Mouse (Mus musculus) ES-E14 (cell line): ENCODE data around the gene Strn4. TPM values are rescaled to one million over a fixed set of nuclear protein-coding genes. Genes with fewer than 3 reads are reported as not detected.

Experiments used
- DNase-seq: peaks from one replicate; pipeline ENCODE4 v3.0.0-alpha.2; 2013; ENCODE audit warnings: low read depth, low spot score
- H3K27ac ChIP-seq: 2 replicates; pipeline ENCODE4 v1.5.1; 2012; ENCODE audit warnings: low read depth, mild to moderate bottlenecking, low read length, moderate library complexity, mixed read lengths; ENCODE audit not compliant: poor library complexity, insufficient read depth, severe bottlenecking
- H3K36me3 ChIP-seq: 2 replicates; pipeline ENCODE4 v1.6.1; 2012; ENCODE audit warnings: mild to moderate bottlenecking, low read length, moderate library complexity, mixed read lengths; ENCODE audit not compliant: control insufficient read depth, poor library complexity, insufficient read depth, severe bottlenecking
- H3K4me1 ChIP-seq, 2 experiments: fragments of 150-350 bp in 1 of 2; sonication (generic) in 1 of 2; 2 replicates each; pipeline ENCODE4 v1.6.1; 2012; ENCODE audit warnings: low read length in 2 of 2, mild to moderate bottlenecking in 1 of 2, mixed read lengths in 1 of 2; ENCODE audit not compliant: control insufficient read depth in 2 of 2, insufficient read depth in 2 of 2, poor library complexity in 1 of 2
- H3K4me3 ChIP-seq, 2 experiments: fragments of 150-350 bp in 1 of 2; sonication (generic) in 1 of 2; 2 replicates each; pipeline ENCODE4 v1.5.1; 2012; ENCODE audit warnings: low read length in 2 of 2, low read depth in 1 of 2, mild to moderate bottlenecking in 1 of 2, mixed read lengths in 1 of 2; ENCODE audit not compliant: insufficient read depth in 1 of 2, poor library complexity in 1 of 2, severe bottlenecking in 1 of 2
- H3K9ac ChIP-seq: 2 replicates; pipeline ENCODE4 v1.6.1; 2012; ENCODE audit warnings: low read depth, mild to moderate bottlenecking, low read length, mixed read lengths; ENCODE audit not compliant: poor library complexity, insufficient read depth, severe bottlenecking
- H3K9me3 ChIP-seq: fragments of 150-350 bp; sonication (generic); 2 replicates; pipeline ENCODE4 v1.6.1; 2012; ENCODE audit warnings: low read depth, mild to moderate bottlenecking, low read length; ENCODE audit not compliant: control insufficient read depth, insufficient read depth
- CHD2 ChIP-seq: IDR thresholded peaks from 2 replicates; pipeline ENCODE4 v1.6.1; 2014; ENCODE audit warnings: mild to moderate bottlenecking, low read depth, low read length, inconsistent platforms
- HCFC1 ChIP-seq: IDR thresholded peaks from 2 replicates; pipeline ENCODE4 v1.6.1; 2012; ENCODE audit warnings: low read length, inconsistent platforms, borderline replicate concordance; ENCODE audit not compliant: insufficient read depth
- MAFK ChIP-seq: IDR thresholded peaks from 2 replicates; pipeline ENCODE4 v1.6.1; 2014; ENCODE audit warnings: mild to moderate bottlenecking, low read depth, low read length, inconsistent platforms; ENCODE audit not compliant: insufficient read depth
- ZC3H11A ChIP-seq: IDR thresholded peaks from 2 replicates; pipeline ENCODE4 v1.6.1; 2012; ENCODE audit warnings: low read depth, mild to moderate bottlenecking, inconsistent platforms, low read length, borderline replicate concordance
- ZNF384 ChIP-seq: IDR thresholded peaks from 2 replicates; pipeline ENCODE4 v1.6.1; 2012; ENCODE audit warnings: low read depth, low read length, inconsistent platforms
- in situ Hi-C, 2 experiments: fragments of 600-800 bp; cut with MboI; formaldehyde crosslinking; loops; one replicate each; pipeline ENCODE4 v1.15.1; 2025; ENCODE audit warnings: low sequenced_read_pairs in 2 of 2, inconsistent platforms in 1 of 2; ENCODE audit not compliant: unreplicated experiment in 2 of 2
- total RNA-seq: library from RNA; depleted of rRNA; stranded (reverse); fragments of 300-350 nt; gene quantifications from 2 replicates; pipeline ENCODE4 v1.2.3, GENCODE M21; 2012

The Strn4 gene
- total RNA-seq, 1 experiment, result 76.0 TPM

DNA sequence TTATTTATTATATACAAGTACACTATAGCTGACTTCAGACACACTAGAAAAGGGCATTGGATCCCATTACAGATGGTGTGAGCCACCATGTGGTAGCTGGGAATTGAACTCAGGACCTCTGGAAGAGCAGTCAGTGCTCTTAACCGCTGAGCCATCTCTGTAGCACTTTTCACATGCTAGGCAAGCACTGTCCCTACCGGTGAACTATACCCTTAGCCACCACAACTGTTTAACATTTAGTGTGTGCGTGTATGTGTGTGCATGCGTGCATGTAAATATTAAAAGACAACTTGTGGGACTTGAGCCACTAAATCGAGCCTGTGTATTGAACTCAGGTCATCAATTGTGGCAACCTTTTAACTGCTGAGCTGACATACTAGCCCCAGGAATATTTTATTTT is 31.1 kb downstream of the Strn4 start:
- no peak for TF ChIP-seq CHD2
- no peak for TF ChIP-seq ZNF384
- TF ChIP-seq MAFK, result no peak
- no peak for TF ChIP-seq ZC3H11A
- no peak for TF ChIP-seq HCFC1
- H3K27ac ChIP-seq, result no peak overlapping the region
- in situ Hi-C loops, result no loop called here
- no peak overlapping the region for H3K4me3 ChIP-seq
- H3K9ac ChIP-seq, result no peak overlapping the region
- H3K9me3 ChIP-seq, result no peaks in the 10 kb centered on the region
- H3K36me3 ChIP-seq, result no peaks in the 10 kb centered on the region; the same call in 1 of the 2 replicates
- no peak for DNase-seq
- H3K4me1 ChIP-seq, result peaks cover 3 to 14% of the 10 kb centered on the region in 2 experiments; a peak in 3 of 4 replicates

DNA sequence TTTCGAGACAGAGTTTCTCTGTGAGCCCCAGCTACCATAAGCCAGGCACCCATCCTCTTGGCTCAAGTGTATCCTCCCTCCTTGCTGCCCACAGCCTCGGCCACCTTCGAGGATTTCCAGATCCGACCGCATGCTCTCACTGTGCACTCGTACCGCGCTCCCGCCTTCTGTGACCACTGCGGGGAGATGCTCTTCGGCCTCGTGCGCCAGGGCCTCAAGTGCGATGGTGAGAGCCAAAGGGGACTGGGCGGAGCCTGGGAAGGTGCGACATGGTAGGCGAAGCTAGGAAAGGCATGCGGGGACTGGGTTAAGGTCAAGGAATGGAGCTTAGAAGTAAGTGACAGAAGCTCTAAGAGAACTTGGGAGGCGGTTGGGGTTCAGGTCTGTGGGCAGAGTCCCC is 31.8 kb downstream of the Strn4 start:
- no peaks in the 10 kb centered on the region for H3K9me3 ChIP-seq
- no peak for DNase-seq
- no peak overlapping the region for H3K4me3 ChIP-seq
- in situ Hi-C loops, result no loop called here
- H3K27ac ChIP-seq, result no peak overlapping the region
- peaks cover 3 to 14% of the 10 kb centered on the region in 2 experiments; a peak in 3 of 4 replicates for H3K4me1 ChIP-seq
- no peak for TF ChIP-seq ZNF384
- TF ChIP-seq CHD2, result no peak
- TF ChIP-seq ZC3H11A, result no peak
- no peak for TF ChIP-seq HCFC1
- TF ChIP-seq MAFK, result no peak
- H3K9ac ChIP-seq, result no peak overlapping the region
- H3K36me3 ChIP-seq, result no peaks in the 10 kb centered on the region; the same call in 1 of the 2 replicates

DNA sequence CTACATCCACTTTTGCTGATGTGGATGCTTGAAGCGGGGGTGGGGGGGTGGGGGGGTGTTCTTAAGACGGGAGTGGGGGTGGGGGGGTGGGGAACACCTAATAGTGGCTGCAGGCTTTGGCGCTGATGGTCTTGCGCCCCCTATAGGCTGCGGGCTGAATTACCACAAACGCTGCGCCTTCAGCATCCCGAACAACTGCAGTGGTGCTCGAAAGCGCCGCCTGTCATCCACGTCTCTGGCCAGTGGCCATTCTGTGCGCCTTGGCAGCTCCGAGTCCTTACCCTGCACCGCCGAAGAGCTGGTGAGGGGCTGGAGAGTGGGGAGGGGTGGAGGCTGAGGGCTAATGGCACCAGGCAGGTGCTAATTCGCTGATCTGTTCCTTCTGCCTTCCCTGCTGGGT is 32.9 kb downstream of the Strn4 start:
- peaks cover 0 to 19% of the 10 kb centered on the region in 2 experiments; a peak in 2 of 4 replicates for H3K4me1 ChIP-seq
- no peaks in the 10 kb centered on the region for H3K9me3 ChIP-seq

DNA sequence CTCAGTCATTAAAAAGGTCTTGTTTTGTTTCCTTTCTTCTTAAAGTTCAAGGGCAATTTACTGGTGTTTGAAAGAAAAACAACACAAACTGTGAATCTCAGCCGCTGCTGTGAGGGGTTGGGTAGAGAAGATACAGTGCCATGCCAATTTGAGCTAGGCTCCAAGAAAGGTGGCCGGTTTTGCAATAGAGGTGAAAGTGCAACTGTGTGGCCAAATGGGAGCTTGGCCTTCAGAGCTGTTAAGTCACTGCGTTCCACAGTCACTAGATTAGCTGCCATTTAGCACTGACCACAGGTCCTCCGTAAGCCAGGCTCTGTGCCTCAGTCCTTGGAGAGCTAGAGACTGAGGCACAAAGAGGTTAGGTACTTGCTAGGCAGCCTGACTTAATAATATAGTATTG is 35.9 kb downstream of the Strn4 start:
- Histone ChIP-seq H3K4me1 (peaks cover 0 to 15% of the 10 kb centered on the region in 2 experiments; a peak in 2 of 4 replicates), H3K36me3 (peaks cover 7% of the 10 kb centered on the region; the same call in 1 of the 2 replicates), H3K4me3 (no peak overlapping the region), H3K27ac (no peak overlapping the region), H3K9ac (no peak overlapping the region), H3K9me3 (no peaks in the 10 kb centered on the region)
- no peak for DNase-seq
- in situ Hi-C loops, result no loop called here
- no peak for TF ChIP-seq ZC3H11A
- no peak for TF ChIP-seq CHD2
- no peak for TF ChIP-seq MAFK
- TF ChIP-seq ZNF384, result no peak
- TF ChIP-seq HCFC1, result no peak

More for the DNA sequence above, 32.9 kb downstream of the Strn4 start:
- DNase-seq, result peak; percentile 49
- in situ Hi-C loops, result no loop called here
- peak overlapping the region in 1 of 2 experiments; percentile 35; a peak in 1 of 4 replicates for H3K4me3 ChIP-seq
- no peak overlapping the region for H3K27ac ChIP-seq
- H3K9ac ChIP-seq, result no peak overlapping the region
- H3K36me3 ChIP-seq, result no peaks in the 10 kb centered on the region; the same call in 1 of the 2 replicates
- TF ChIP-seq ZNF384 (no peak), CHD2 (no peak), ZC3H11A (no peak), MAFK (no peak), HCFC1 (no peak)

DNA sequence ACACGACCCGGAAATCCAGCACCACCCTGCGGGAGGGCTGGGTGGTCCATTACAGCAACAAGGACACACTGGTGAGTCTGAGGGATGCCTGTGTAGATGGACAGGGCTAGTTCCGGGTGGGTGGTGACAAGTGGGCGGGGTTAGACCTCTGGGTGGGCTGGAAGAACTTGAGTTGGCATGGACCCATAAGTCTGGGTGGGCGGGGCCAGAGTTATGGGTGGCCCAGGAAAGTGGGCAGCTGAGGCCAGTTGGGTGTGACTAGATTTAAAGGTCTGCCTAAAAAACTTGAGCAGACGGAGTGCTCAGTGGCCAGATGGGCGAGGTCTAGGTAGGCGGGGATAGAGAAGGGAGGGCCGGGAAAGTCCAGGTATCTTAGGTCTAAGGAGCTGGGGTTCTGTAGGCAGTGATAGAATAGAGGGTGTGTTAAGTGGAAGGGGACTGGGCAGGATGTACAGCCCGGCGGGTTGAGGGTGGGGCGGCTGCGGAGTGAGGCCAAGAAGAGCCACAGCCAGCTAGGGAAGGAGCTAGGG is 37.7 kb downstream of the Strn4 start:
- H3K9ac ChIP-seq, result no peak overlapping the region
- peaks cover 8% of the 10 kb centered on the region; the same call in 1 of the 2 replicates for H3K36me3 ChIP-seq

More for the DNA sequence above, 37.7 kb downstream of the Strn4 start:
- Histone ChIP-seq H3K4me1 (peaks cover 0 to 15% of the 10 kb centered on the region in 2 experiments; a peak in 2 of 4 replicates), H3K27ac (no peak overlapping the region), H3K4me3 (no peak overlapping the region), H3K9me3 (no peaks in the 10 kb centered on the region)
- DNase-seq, result no peak
- in situ Hi-C loops, result no loop called here
- TF ChIP-seq CHD2 (no peak), MAFK (no peak), ZC3H11A (no peak), HCFC1 (no peak), ZNF384 (no peak)
